8 mouse cellular contexts compared by ENCODE assay signal in the genomic region with DNA sequence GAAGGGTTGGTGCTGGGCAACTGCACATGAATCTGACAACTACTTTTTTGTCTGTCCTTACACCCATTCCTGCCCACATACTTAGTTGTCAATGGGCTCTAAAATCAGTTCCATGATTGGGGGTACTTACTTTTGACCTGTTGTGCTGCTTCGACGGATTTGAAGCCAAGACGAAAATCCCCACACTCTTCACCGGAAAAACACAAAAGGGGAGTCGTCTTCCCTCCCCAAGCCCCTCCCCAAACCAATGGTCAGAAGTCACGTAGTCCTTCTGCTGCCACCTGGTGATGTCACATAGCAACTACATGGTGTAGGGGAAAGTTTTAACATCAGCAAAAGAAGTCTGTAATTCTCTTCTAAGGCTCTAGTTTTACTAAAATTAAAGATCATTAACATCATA. TPM values are rescaled to one million over a fixed set of nuclear protein-coding genes. Genes with fewer than 3 reads are reported as not detected.
DNase-seq lines count a peak whose midpoint lies in the region; ATAC-seq and TF ChIP-seq lines count a peak whose summit lies in the region.

Eci2 (minus strand) TSS at position 218 of the 400 bp plus-strand sequence.

- peak; percentile 80 for TF ChIP-seq CTCF in intestine, postnatal 0 days (IDR thresholded peaks at IDR 0.05; ENCODE audit: low read depth)
- TF ChIP-seq CTCF in midbrain, postnatal 0 days (IDR thresholded peaks at IDR 0.05), result peak; percentile 78

- DNase-seq in urinary bladder, postnatal 14 days (ENCODE audit: low spot score), result peak; percentile 32
- DNase-seq in urinary bladder, postnatal 10 days (ENCODE audit: low spot score), result no peak
- DNase-seq in embryo, embryonic 11 days, result peak; percentile 70
- DNase-seq in heart, adult 11 months, result peak; percentile 90
- DNase-seq in liver, result peak; percentile 28
- DNase-seq in midbrain, postnatal 0 days (ENCODE audit: low spot score), result peak; percentile 36
- DNase-seq in thymus, postnatal 4 days, result peak; percentile 62

- no peak within 1 kb of the TSS for H3K9ac ChIP-seq in intestine, postnatal 0 days (ENCODE audit: low read depth, low read length)
- no peak within 1 kb of the TSS for H3K9ac ChIP-seq in midbrain, postnatal 0 days (replicated peaks; ENCODE audit: low read length, poor library complexity, severe bottlenecking)

- H3K36me3 ChIP-seq in intestine, postnatal 0 days (ENCODE audit: control insufficient read depth, insufficient read depth), result no peaks in the 10 kb centered on the region
- no peaks in the 10 kb centered on the region for H3K36me3 ChIP-seq in midbrain, postnatal 0 days (ENCODE audit: insufficient read depth, low read length)

- no peaks in the 10 kb centered on the region for H3K4me1 ChIP-seq in intestine, postnatal 0 days (replicated peaks; ENCODE audit: control insufficient read depth, insufficient read depth, low read length)
- no peaks in the 10 kb centered on the region for H3K4me1 ChIP-seq in midbrain, postnatal 0 days (ENCODE audit: insufficient read depth, low read length)

- no peak within 1 kb of the TSS for H3K4me3 ChIP-seq in intestine, postnatal 0 days (ENCODE audit: low read depth, low read length)
- no peak within 1 kb of the TSS for H3K4me3 ChIP-seq in midbrain, postnatal 0 days (ENCODE audit: low read depth, low read length)

- H3K4me2 ChIP-seq in intestine, postnatal 0 days (replicated peaks; ENCODE audit: low read depth), result peak within 1 kb of the TSS; percentile 43
- H3K4me2 ChIP-seq in midbrain, postnatal 0 days (ENCODE audit: low read depth, low read length, poor library complexity, severe bottlenecking), result peak within 1 kb of the TSS; percentile 15; the same call in 1 of the 2 replicates

- H3K9me3 ChIP-seq in intestine, postnatal 0 days (ENCODE audit: control insufficient read depth), result no peaks in the 10 kb centered on the region
- no peaks in the 10 kb centered on the region for H3K9me3 ChIP-seq in midbrain, postnatal 0 days (ENCODE audit: low read length)

- no peaks in the 10 kb centered on the region for H3K27me3 ChIP-seq in intestine, postnatal 0 days (replicated peaks; ENCODE audit: control insufficient read depth, insufficient read depth, low read length)
- H3K27me3 ChIP-seq in midbrain, postnatal 0 days (ENCODE audit: insufficient read depth, low read length), result no peaks in the 10 kb centered on the region

- ATAC-seq in intestine, postnatal 0 days, result no peak
- ATAC-seq in midbrain, postnatal 0 days (ENCODE audit: low FRiP score), result no peak

- 10% methylated on average over 6 of the region's 6 CpGs for WGBS in intestine, postnatal 0 days
- WGBS in midbrain, postnatal 0 days, result 3% methylated on average over 6 of the region's 6 CpGs

- no peak within 1 kb of the TSS for H3K27ac ChIP-seq in intestine, postnatal 0 days (ENCODE audit: low read depth, low read length)
- H3K27ac ChIP-seq in midbrain, postnatal 0 days (ENCODE audit: low read depth, low read length), result no peak within 1 kb of the TSS

RNA-seq across cellular contexts. Expression of gene Eci2, which starts in this region (rescaled TPM):
- polyA plus RNA-seq in intestine, postnatal 0 days (2015; fragmentation: Nextera tagmentation; extraction: Ambion mirVana), result 205 and 228 TPM in 2 replicates
- 97.7 and 110 TPM in 2 replicates for total RNA-seq in midbrain, postnatal 0 days (2014; rRNA removed)
- polyA plus RNA-seq in midbrain, postnatal 0 days (2015; fragmentation: Nextera tagmentation; extraction: Ambion mirVana), result 95.3 and 99.5 TPM in 2 replicates
